ENCODE assay signal across 18 mouse cellular contexts in genomic region chr3:71959441-71959840, GRCm38 (mm10).
"Had no signal": no experiment of that assay in that cellular context is flagged by ENCODE, and none has a peak within 500 bp of the region (broad histone marks: within the 10 kb centered on the region; RNA-seq: fewer than 3 reads in every experiment).

No protein-coding gene starts in this region.

- H3K4me2 ChIP-seq: limb, embryonic 12.5 days; liver, embryonic 13.5 days; lung, embryonic 15.5 days; midbrain, embryonic 11.5 days; midbrain, embryonic 15.5 days; neural tube, embryonic 12.5 days had no signal

- H3K9me3 ChIP-seq: limb, embryonic 12.5 days; liver, embryonic 13.5 days; lung, embryonic 15.5 days; megakaryocyte, embryonic 14.5 days; midbrain, embryonic 15.5 days; neural tube, embryonic 12.5 days had no signal

- DNase-seq: kidney, adult 9 months; kidney, postnatal 4 days; liver; liver, embryonic 13.5 days; liver, postnatal 0 days; lung, postnatal 14 days; thymus, adult 18-20 months; thymus, postnatal 25 days had no signal

- ATAC-seq: intestine, postnatal 0 days; liver, postnatal 0 days; midbrain, embryonic 15.5 days had no signal

- H3K27ac ChIP-seq: kidney, postnatal 0 days; limb, embryonic 12.5 days; liver, embryonic 13.5 days; lung, embryonic 15.5 days; macrophage; midbrain, embryonic 15.5 days; neural tube, embryonic 12.5 days; stomach, postnatal 0 days had no signal

- H3K4me3 ChIP-seq: limb, embryonic 12.5 days; liver, embryonic 13.5 days; lung, embryonic 15.5 days; megakaryocyte, embryonic 14.5 days; midbrain, embryonic 15.5 days; neural tube, embryonic 12.5 days had no signal

- H3K27me3 ChIP-seq: limb, embryonic 12.5 days; liver, embryonic 13.5 days; lung, embryonic 15.5 days; megakaryocyte, embryonic 14.5 days; midbrain, embryonic 15.5 days; neural tube, embryonic 12.5 days had no signal

- H3K36me3 ChIP-seq: limb, embryonic 12.5 days; liver, embryonic 13.5 days; lung, embryonic 15.5 days; midbrain, embryonic 15.5 days; neural tube, embryonic 12.5 days had no signal

- H3K9ac ChIP-seq: limb, embryonic 12.5 days; liver, embryonic 13.5 days; liver, postnatal 0 days; lung, embryonic 15.5 days; midbrain, embryonic 15.5 days; neural tube, embryonic 12.5 days had no signal

- H3K4me1 ChIP-seq: limb, embryonic 12.5 days; liver, embryonic 13.5 days; lung, embryonic 15.5 days; megakaryocyte, embryonic 14.5 days; midbrain, embryonic 15.5 days; neural tube, embryonic 12.5 days had no signal
